Mouse (Mus musculus) MEL-GATA-1-ER (cell line): ENCODE measurements at regions not wholly inside any gene's neighbourhood (a gene's known extent, or its start where the extent isn't known, plus 50 kb on each side); places are given as distances from the start of the nearest gene placed in this dataset.

Experiments used
- DNase-seq: peaks from one replicate; pipeline ENCODE4 v3.0.0-alpha.2; 2012; ENCODE audit warnings: low read depth; ENCODE audit errors: extremely low read depth

DNA sequence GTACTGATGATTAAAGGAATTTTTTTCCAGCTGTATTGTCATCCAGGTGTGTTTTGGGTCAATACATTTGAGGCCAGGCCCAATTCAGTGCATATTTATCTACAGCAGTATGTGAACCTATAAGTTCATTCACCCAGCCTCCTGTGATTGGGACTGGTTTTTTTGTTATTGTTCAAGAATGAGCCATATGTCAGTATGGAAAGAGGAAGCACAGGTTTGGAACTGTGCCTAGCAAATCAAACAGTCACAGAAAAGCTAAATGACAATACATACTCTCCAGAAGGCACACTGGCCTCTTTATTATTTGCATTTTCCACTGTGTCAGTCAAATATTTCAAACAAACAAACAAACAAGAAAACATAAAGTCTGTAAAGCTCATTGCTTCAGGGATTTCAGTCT, 134.7 kb downstream of the Rnd3 start:
- DNase-seq, result no peak

- DNase-seq, result no peak
These were observed 135.8 kb downstream of the Rnd3 start for GRCm38 (mm10) chr2:51013090-51013489.

DNA sequence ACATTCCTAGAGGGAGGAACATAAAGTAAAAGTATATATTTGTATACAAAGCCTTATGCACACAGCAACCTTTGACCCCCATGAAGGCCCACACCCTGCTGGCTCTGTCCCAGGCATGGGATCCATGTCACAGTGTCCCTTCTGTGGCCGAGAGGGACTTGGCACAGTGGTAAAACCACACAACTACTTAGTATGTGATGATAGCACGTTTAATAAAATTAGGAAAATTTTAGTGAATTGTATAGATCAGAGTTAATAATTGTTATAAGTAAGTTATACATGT, 140.7 kb downstream of the Rnd3 start:
- DNase-seq, result no peak

GRCm38 (mm10) chr2:51007409-51008250, 141.3 kb downstream of the Rnd3 start:
- DNase-seq, result no peak

DNA sequence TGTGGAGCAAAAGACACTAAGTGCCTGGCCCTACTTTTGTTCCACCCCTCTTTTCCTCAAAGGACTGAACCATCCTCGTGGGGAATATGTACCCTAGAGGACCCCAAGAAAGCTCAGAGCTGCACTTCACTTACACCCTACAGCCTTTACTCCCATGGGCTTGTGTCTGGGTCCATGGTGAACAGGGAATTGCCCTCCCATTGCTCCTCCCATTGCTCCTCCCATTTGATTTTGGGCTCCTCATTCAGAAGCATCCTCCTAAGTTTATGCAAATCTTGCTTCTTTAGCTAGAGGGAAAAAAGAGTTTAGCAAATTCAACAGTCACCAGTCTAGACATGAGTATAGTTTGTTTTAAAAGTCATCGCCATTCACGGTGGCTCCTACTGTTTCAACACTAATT, 142.1 kb downstream of the Rnd3 start:
- DNase-seq, result no peak

GRCm38 (mm10) chr2:51001548-51001947, 147.4 kb downstream of the Rnd3 start:
- no peak for DNase-seq

DNA sequence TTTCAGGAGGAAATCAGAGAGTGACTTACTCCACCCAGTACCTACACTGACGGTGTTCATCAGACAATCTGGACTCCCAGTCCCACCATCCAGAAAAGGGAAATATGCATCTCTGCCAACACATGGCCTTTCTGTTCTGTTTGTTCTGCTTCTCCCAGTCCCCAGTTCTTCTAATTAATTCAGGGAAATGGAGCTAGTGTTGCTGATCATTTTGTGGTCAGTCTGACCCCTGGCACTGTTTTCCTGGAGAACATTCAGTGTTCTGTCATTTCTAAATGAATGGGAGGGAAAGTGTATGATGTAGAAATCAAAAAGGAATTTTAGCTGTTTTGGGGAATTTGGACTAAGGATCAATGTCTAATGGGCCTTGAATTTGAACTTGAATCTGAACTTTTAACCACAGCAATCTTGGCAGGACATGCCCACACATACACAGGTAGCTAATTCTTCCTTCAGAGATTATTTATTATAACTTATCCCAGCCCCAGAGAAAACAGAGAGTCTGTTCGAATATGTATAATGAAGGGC, 165.0 kb downstream of the Rnd3 start:
- no peak for DNase-seq

DNA sequence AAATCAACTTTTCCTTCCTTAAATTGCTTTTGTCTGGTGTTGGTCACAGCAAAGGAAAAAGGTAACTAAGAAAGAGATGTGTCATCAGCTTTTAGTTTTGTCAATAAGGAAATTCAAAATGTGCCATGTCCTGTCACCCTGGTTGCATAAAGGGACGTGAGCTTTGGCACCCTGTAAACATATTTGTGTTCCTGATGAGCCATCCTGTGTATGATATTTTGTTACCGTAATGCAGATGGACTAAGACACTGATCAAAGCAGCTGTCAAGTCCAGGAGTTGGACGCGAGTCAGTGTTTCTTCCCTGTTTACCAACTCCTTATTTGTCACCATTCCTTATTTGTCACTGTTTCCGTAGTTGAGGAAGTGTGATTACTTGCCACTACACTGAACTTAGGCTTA, 166.3 kb downstream of the Rnd3 start:
- no peak for DNase-seq

DNA sequence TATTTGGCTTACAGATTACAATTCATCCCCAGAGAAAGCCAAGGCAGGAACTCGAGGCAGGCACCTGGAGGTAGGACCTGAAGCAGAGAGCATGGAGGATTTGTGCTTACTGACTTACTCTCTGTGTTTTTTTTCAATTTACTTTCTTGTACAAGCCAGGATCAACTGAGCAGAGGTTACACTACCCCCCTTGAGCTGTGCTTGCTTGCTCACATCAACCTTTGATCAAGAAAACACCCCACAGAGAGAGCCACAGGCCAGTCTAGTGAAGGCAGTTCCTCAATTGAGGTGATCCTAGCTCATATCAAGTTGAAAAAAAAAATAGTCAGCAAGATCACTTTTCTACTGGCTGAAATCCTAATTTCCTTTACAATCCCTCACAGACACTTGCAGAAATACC, 170.6 kb downstream of the Rnd3 start:
- no peak for DNase-seq

DNA sequence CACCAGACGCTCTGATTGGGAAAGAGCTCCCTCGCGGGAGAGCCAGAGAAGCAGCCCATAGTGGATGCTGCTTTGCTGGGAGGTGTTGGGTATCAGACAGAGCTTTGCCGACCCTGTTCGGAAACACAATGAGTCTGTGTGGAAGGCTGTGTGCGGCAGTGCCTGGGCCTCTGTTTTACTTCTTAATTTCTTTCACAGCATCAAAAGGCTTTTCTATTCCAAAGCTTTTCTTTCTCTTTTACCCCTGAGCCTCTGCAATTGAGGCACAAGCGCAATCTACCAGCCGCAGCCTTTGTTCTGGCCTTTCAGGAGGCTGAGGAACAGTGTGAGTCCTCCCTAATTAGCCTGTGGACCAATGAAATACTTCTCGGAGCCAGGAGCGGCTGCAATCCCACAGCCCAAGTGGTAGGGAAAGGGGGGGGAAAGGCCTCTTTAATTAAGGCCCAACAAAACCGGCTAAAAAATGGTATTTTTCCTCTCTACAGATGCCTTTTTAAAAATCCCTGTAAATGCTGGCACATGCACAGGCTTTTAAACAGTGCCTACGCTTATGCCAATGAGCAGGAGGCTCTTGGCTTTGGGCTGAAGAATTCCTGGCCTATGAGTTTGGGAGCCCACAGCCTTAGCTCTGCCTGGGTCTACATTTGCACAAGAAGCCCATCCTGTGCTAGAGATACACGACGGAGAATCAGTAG, 177.6 kb downstream of the Rnd3 start:
- DNase-seq, result no peak

DNA sequence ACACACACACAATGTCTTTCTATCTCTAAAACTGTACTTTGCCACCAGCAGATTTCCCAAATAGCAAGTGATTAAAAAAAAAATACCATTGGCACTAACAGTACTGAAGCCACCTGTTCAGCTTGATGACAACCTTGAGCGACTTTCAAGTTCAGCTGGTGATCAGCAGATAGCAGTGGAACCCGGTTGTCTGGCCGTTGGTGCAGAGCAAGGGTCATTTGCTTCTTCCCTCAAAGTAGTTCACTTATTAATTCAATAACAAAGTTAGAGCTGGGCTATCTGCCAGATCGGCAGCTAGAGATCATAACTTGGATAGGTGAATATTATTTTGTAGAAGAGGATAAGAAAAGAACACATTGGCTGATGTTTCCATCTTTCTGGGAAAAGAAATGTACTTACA, 180.5 kb downstream of the Rnd3 start:
- no peak for DNase-seq

- no peak for DNase-seq
These were observed 181.1 kb downstream of the Rnd3 start for GRCm38 (mm10) chr2:50967826-50968225.

DNA sequence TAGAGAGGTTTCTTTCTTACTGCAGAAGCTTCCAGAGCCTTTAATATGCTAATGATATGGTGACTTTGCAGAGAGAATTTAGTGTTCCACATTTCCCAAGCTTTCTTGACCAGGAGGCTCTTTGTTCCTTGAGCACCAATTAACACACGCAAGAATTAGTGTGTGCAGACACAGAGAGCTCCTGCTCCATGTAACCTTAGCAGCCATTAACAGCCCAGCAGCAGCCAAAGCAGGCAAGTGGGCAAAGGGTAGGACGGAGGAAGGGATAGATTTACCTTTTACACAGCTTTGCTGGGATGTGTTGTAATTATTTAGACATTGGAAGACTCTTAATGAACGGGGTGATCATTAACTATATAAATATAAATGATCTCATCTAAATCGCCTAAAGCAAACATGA, 181.8 kb downstream of the Rnd3 start:
- no peak for DNase-seq

DNA sequence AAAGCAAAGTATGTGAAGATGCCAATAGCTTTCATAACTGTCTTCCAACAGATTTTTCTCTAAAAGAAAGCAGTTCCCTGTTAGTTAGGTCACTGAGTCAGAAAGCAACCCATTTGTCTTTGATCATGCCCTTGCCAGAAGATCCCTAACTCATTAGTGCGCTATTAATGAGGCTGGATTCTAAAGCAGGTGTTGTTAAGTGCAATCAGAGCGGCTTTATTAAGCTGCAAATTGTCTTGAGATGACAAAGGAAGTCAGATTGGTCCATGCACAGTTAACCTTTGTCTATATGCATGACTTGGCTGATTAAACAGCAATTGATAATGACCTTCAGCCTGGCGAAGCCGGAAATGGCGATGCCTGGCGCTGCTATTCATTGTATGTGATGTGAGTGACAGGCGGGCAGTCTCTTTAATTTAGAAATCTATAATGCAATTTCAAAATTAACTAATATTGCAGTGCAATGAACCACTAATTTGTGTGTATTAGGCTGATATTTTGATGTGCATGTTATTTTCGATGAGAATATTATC, 183.4 kb downstream of the Rnd3 start:
- DNase-seq, result no peak

- no peak for DNase-seq
These were observed 184.8 kb downstream of the Rnd3 start for GRCm38 (mm10) chr2:50964062-50964461.

DNA sequence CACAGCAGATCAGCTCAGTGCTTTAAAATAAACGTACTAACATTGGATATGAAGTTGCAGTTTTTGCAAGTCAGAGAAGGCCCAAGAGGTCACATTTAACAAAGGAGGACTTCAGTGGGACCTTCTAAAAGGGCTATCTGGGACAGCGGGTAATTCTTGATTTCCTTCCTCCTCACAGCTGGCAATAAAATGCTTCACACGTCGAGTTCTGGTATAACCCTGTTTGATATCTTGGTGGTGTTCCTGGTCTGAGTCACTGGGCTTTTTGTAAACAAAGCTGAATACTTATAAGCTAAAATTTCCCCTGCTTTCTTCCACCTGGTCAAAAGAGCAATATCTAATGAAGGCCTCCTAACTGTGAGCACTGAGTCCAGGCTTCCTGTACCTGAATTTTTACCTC, 187.9 kb downstream of the Rnd3 start:
- DNase-seq, result no peak

- no peak for DNase-seq
These were observed 189.6 kb downstream of the Rnd3 start for GRCm38 (mm10) chr2:50959323-50959722.

- no peak for DNase-seq
These were observed 194.4 kb downstream of the Rnd3 start for GRCm38 (mm10) chr2:50954361-50955066.

DNA sequence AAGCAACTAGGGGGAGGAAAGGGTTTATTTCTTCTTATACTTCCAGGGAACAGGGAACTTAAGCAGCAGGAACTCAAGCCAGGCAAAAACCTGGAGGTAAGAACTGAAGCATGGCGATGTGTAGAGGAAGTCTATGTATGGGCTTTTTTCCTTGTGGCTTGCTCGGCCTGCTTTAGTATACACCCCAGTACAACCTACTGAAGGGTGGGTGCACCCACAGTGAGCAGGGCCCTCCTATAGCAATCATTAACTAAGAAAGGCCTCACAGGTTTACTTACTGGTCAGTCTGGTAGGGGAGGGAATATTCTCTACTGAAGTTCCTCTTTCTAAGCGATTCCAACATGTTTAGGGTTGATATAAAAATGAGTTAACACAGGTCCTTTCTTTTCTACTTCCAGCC, 197.9 kb downstream of the Rnd3 start:
- DNase-seq, result no peak

- DNase-seq, result no peak
These were observed 199.2 kb downstream of the Rnd3 start for GRCm38 (mm10) chr2:50949717-50950116.

DNA sequence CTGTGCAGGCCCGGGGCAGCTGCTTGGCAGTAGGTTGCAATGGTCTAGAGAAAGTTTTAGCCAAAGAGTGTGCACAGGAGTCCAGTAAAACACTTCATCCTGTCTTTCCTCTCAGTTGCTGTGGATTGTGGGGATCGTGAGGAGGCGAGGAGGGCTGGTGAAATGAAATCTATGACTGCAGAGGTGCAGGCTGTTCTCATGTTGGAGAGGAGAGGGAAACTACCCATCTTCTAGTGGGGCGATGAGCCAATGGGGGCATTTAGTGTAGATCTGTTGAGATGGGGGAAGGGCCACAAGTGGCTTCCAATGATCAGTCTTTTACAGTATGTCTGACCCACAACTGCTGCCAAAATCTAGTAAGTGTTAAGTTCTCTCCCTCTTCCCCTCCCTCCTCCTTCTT, 203.4 kb downstream of the Rnd3 start:
- DNase-seq, result no peak

DNA sequence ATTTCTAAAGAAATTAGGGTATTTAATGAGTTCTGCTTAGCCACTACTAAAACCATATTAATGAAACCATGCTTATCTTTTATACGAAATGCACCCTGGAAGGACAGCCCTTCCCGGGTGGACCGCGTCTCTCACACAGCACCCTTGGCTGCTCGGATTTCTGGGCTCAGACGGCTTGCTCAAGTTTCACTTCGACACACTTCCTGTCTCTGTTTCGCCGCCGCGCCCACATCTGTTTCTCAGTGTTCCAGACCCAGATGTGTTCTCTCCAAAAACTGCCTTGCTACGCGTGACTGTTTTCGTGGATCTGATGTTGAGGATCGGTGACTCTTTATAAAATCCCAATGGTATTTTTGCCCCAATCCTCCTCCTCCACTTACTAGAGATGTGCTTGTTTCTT, 205.7 kb downstream of the Rnd3 start:
- no peak for DNase-seq
